Mouse (Mus musculus) stomach, embryonic 15.5 days (tissue): ENCODE measurements around the gene Rock2. TPM values are rescaled to one million over a fixed set of nuclear protein-coding genes. Genes with fewer than 3 reads are reported as not detected.

ENCODE experiments used
- polyA plus RNA-seq: library from polyadenylated mRNA; unstranded; fragments of >200 nt; fragmentation: Nextera tagmentation; extraction: Ambion mirVana; gene quantifications from 2 replicates; pipeline ENCODE4 v1.2.1, GENCODE M21; 2015

The Rock2 gene
- polyA plus RNA-seq, 1 experiment from 2014 or later = 20.5 TPM

Other genes with a start within 250 kb of the Rock2 start
- gene Ntsr2, start 241.5 kb upstream of the Rock2 start, polyA plus RNA-seq = 0.14 and 0.17 TPM in 2 replicates
- 2.2 and 2.5 TPM in 2 replicates for gene Greb1, start 94.0 kb upstream of the Rock2 start, polyA plus RNA-seq
- gene E2f6, start 83.9 kb upstream of the Rock2 start, polyA plus RNA-seq = 38.6 and 39.3 TPM in 2 replicates
- 10.5 and 10.7 TPM in 2 replicates for gene Pqlc3, start 105.5 kb downstream of the Rock2 start, polyA plus RNA-seq
- 0.14 and 0.27 TPM in 2 replicates for gene 2410004P03Rik, start 116.8 kb downstream of the Rock2 start, polyA plus RNA-seq